Comparison of ENCODE assay signal across 10 mouse cellular contexts in the genomic region with DNA sequence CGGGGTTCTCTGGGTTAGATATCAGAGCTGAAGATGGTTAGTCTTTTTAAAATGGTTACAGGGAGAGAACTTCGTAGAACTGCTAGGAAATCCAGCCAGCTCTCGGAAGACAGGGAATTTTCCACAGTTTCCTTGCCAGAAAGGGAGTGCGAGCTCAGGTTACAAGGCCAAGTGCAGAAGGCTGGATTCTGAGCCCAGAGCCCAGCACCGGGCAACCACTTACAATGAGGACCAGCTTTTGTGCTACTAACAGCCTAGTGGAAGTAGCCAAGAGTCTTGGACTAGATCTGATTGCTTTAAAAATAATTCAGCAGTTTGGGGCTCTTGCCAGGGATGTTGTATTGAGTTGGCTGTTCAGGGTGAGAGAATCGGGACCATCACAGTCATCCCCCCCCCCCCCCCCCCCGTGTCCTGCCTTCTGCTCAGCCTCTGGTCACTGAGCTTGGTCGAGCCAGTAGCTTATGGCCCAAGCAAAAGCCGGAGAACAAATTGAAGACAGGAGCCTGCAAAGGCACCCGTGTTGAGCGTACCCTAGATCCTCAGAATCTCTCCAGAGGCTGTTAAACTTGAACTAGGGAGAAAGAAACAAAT. TPM values are rescaled to one million over a fixed set of nuclear protein-coding genes. Genes with fewer than 3 reads are reported as not detected.
DNase-seq lines count a peak whose midpoint lies in the region; ATAC-seq and TF ChIP-seq lines count a peak whose summit lies in the region.
"Had no signal": no experiment of that assay in that cellular context is flagged by ENCODE, and none has a peak within 500 bp of the region (broad histone marks: within the 10 kb centered on the region; RNA-seq: fewer than 3 reads in every experiment).

No protein-coding gene starts in this region.

- H3K27me3 ChIP-seq in forebrain, embryonic 10.5 days (ENCODE audit: poor library complexity, severe bottlenecking): peaks cover 16% of the 10 kb centered on the region
- no peaks in the 10 kb centered on the region for H3K27me3 ChIP-seq in forebrain, embryonic 15.5 days
- H3K27me3 ChIP-seq in lung, postnatal 0 days (replicated peaks; ENCODE audit: insufficient read depth, low read length): no peaks in the 10 kb centered on the region
- H3K27me3 ChIP-seq in embryonic facial prominence, embryonic 13.5 days: peaks cover 3% of the 10 kb centered on the region; the same call in 1 of the 2 replicates
- H3K27me3 ChIP-seq in limb, embryonic 14.5 days (ENCODE audit: control insufficient read depth, insufficient read depth, low read length): no peaks in the 10 kb centered on the region
- peaks cover 7% of the 10 kb centered on the region for H3K27me3 ChIP-seq in liver, postnatal 0 days (ENCODE audit: insufficient read depth, low read length)
- H3K27me3 ChIP-seq: CH12.LX had no signal

- DNase-seq in forebrain, embryonic 10.5 days (ENCODE audit: extremely low spot score, low spot score): no peak
- DNase-seq in lung, postnatal 36 days: peak; percentile 27
- no peak for DNase-seq in lung, postnatal 0 days (ENCODE audit: low spot score)
- DNase-seq in limb, embryonic 14.5 days (ENCODE audit: low spot score): peak; percentile 68
- no peak for DNase-seq in liver, postnatal 0 days
- no peak for DNase-seq in retina, embryonic 14.5 days (ENCODE audit: low spot score)

- H3K27ac ChIP-seq in forebrain, embryonic 10.5 days: 0 out of 2 replicates have a peak overlapping the region, but pooled peaks have one; percentile 31
- no peak overlapping the region for H3K27ac ChIP-seq in forebrain, embryonic 15.5 days (replicated peaks)
- no peak overlapping the region for H3K27ac ChIP-seq in lung, postnatal 0 days (ENCODE audit: low read length)
- H3K27ac ChIP-seq in embryonic facial prominence, embryonic 13.5 days: peak overlapping the region; percentile 68; the same call in 1 of the 2 replicates
- 0 out of 2 replicates have a peak overlapping the region, but pooled peaks have one; percentile 35 for H3K27ac ChIP-seq in limb, embryonic 14.5 days (replicated peaks; ENCODE audit: low read depth, low read length)
- H3K27ac ChIP-seq in liver, postnatal 0 days (ENCODE audit: low read depth): no peak overlapping the region
- H3K27ac ChIP-seq: liver, embryonic 15.5 days had no signal

- TF ChIP-seq POLR2A in limb, embryonic 14.5 days (IDR thresholded peaks at IDR 0.05; ENCODE audit: borderline replicate concordance, extremely low read depth, insufficient read depth, insufficient read length): no peak

- H3K4me1 ChIP-seq in forebrain, embryonic 10.5 days: peaks cover 27% of the 10 kb centered on the region
- peaks cover 10% of the 10 kb centered on the region for H3K4me1 ChIP-seq in forebrain, embryonic 15.5 days
- H3K4me1 ChIP-seq in lung, postnatal 0 days (ENCODE audit: insufficient read depth, low read depth, low read length): no peaks in the 10 kb centered on the region
- H3K4me1 ChIP-seq in embryonic facial prominence, embryonic 13.5 days: peaks cover 16% of the 10 kb centered on the region
- peaks cover 6% of the 10 kb centered on the region for H3K4me1 ChIP-seq in limb, embryonic 14.5 days (ENCODE audit: control insufficient read depth, insufficient read depth, low read length)
- no peaks in the 10 kb centered on the region for H3K4me1 ChIP-seq in liver, postnatal 0 days (ENCODE audit: insufficient read depth)

- ATAC-seq in forebrain, embryonic 15.5 days (replicated peaks): no peak
- ATAC-seq in lung, postnatal 0 days: no peak
- no peak for ATAC-seq in embryonic facial prominence, embryonic 13.5 days (ENCODE audit: insufficient number of reproducible peaks, insufficient read depth, low FRiP score, low TSS enrichment, low read depth)
- ATAC-seq in limb, embryonic 14.5 days (ENCODE audit: low FRiP score, low read depth): no peak
- no peak for ATAC-seq in liver, postnatal 0 days

- no peak overlapping the region for H3K4me2 ChIP-seq in forebrain, embryonic 15.5 days (replicated peaks)
- no peak overlapping the region for H3K4me2 ChIP-seq in lung, postnatal 0 days (replicated peaks; ENCODE audit: low read depth, low read length)
- H3K4me2 ChIP-seq in embryonic facial prominence, embryonic 13.5 days: no peak overlapping the region
- no peak overlapping the region for H3K4me2 ChIP-seq in limb, embryonic 14.5 days (replicated peaks; ENCODE audit: low read depth, low read length, severe bottlenecking)
- H3K4me2 ChIP-seq in liver, postnatal 0 days (ENCODE audit: low read depth, low read length): no peak overlapping the region
- H3K4me2 ChIP-seq: liver, embryonic 15.5 days had no signal

- H3K9ac ChIP-seq in forebrain, embryonic 15.5 days (replicated peaks): no peak overlapping the region
- no peak overlapping the region for H3K9ac ChIP-seq in lung, postnatal 0 days (replicated peaks; ENCODE audit: low read depth)
- H3K9ac ChIP-seq in embryonic facial prominence, embryonic 13.5 days: no peak overlapping the region
- no peak overlapping the region for H3K9ac ChIP-seq in limb, embryonic 14.5 days (ENCODE audit: low read depth, low read length, severe bottlenecking)
- no peak overlapping the region for H3K9ac ChIP-seq in liver, postnatal 0 days (replicated peaks)
- H3K9ac ChIP-seq: liver, embryonic 15.5 days had no signal

- TF ChIP-seq CTCF in lung, postnatal 0 days (IDR thresholded peaks at IDR 0.05): no peak
- TF ChIP-seq CTCF in liver, postnatal 0 days (IDR thresholded peaks at IDR 0.05; ENCODE audit: low read depth): no peak

- WGBS in forebrain, embryonic 10.5 days: 75% methylated on average over 10 of the region's 11 CpGs
- 62% methylated on average over 11 of the region's 11 CpGs for WGBS in forebrain, embryonic 15.5 days
- 54% methylated on average over 10 of the region's 11 CpGs for WGBS in lung, postnatal 0 days
- whole genome bisulfite sequencing in embryonic facial prominence, embryonic 13.5 days: 37% methylated on average over 11 of the region's 11 CpGs
- 44% methylated on average over 11 of the region's 11 CpGs for WGBS in limb, embryonic 14.5 days
- WGBS in liver, postnatal 0 days (ENCODE audit: insufficient replicate concordance): 76% methylated on average over 11 of the region's 11 CpGs

- no peak for TF ChIP-seq EP300 in lung, postnatal 0 days (IDR thresholded peaks at IDR 0.05)
- no peak for TF ChIP-seq EP300 in liver, postnatal 0 days (IDR thresholded peaks at IDR 0.05; ENCODE audit: low read depth)

- no peaks in the 10 kb centered on the region for H3K9me3 ChIP-seq in forebrain, embryonic 10.5 days
- no peaks in the 10 kb centered on the region for H3K9me3 ChIP-seq in forebrain, embryonic 15.5 days
- no peaks in the 10 kb centered on the region for H3K9me3 ChIP-seq in lung, postnatal 0 days (ENCODE audit: low read length)
- no peaks in the 10 kb centered on the region for H3K9me3 ChIP-seq in embryonic facial prominence, embryonic 13.5 days
- H3K9me3 ChIP-seq in limb, embryonic 14.5 days (ENCODE audit: control insufficient read depth, low read length): no peaks in the 10 kb centered on the region
- no peaks in the 10 kb centered on the region for H3K9me3 ChIP-seq in liver, postnatal 0 days (ENCODE audit: low read length)
- H3K9me3 ChIP-seq: liver, embryonic 15.5 days had no signal

- H3K4me3 ChIP-seq in forebrain, embryonic 10.5 days: no peak overlapping the region
- H3K4me3 ChIP-seq in forebrain, embryonic 15.5 days: no peak overlapping the region
- H3K4me3 ChIP-seq in lung, postnatal 0 days (ENCODE audit: low read depth, low read length): no peak overlapping the region
- no peak overlapping the region for H3K4me3 ChIP-seq in embryonic facial prominence, embryonic 13.5 days
- H3K4me3 ChIP-seq in limb, embryonic 14.5 days (replicated peaks; ENCODE audit: low read length): no peak overlapping the region
- H3K4me3 ChIP-seq in liver, postnatal 0 days (ENCODE audit: low read depth, low read length): no peak overlapping the region
- H3K4me3 ChIP-seq: liver, embryonic 15.5 days had no signal

- no peaks in the 10 kb centered on the region for H3K36me3 ChIP-seq in forebrain, embryonic 10.5 days (replicated peaks)
- H3K36me3 ChIP-seq in forebrain, embryonic 15.5 days: no peaks in the 10 kb centered on the region
- no peaks in the 10 kb centered on the region for H3K36me3 ChIP-seq in lung, postnatal 0 days (ENCODE audit: insufficient read depth, low read length)
- no peaks in the 10 kb centered on the region for H3K36me3 ChIP-seq in embryonic facial prominence, embryonic 13.5 days
- H3K36me3 ChIP-seq in limb, embryonic 14.5 days (ENCODE audit: control insufficient read depth, insufficient read depth, low read length): no peaks in the 10 kb centered on the region
- no peaks in the 10 kb centered on the region for H3K36me3 ChIP-seq in liver, postnatal 0 days (replicated peaks; ENCODE audit: insufficient read depth, low read length)
- H3K36me3 ChIP-seq: liver, embryonic 15.5 days had no signal

RNA-seq across cellular contexts. Expression of a gene that starts 59.3 kb away (rescaled TPM):
- 21.9 and 22.9 TPM in 2 replicates for polyA plus RNA-seq in forebrain, embryonic 10.5 days (2016; fragmentation: Nextera tagmentation; extraction: Ambion mirVana)
- polyA plus RNA-seq in forebrain, embryonic 15.5 days (2015; fragmentation: Nextera tagmentation; extraction: Ambion mirVana): 15.2 and 16.5 TPM in 2 replicates
- polyA plus RNA-seq in lung, postnatal 0 days (2015; fragmentation: Nextera tagmentation; extraction: Ambion mirVana): 6.1 and 6.5 TPM in 2 replicates
- 16.7 and 18.0 TPM in 2 replicates for polyA plus RNA-seq in embryonic facial prominence, embryonic 13.5 days (2015; fragmentation: Nextera tagmentation; extraction: Ambion mirVana)
- polyA plus RNA-seq in limb, embryonic 14.5 days (2012; rRNA removed): 8.4 and 9.9 TPM in 2 replicates
- polyA plus RNA-seq in limb, embryonic 14.5 days (2014; fragmentation: Nextera tagmentation; extraction: Ambion mirVana): 13.8 and 14.5 TPM in 2 replicates
- polyA plus RNA-seq in liver, postnatal 0 days (2015; fragmentation: Nextera tagmentation; extraction: Ambion mirVana): 4.7 and 5.1 TPM in 2 replicates

RNA-seq across cellular contexts. Expression of a gene that starts 59.4 kb away (rescaled TPM):
- 16.8 and 17.1 TPM in 2 replicates for polyA plus RNA-seq in forebrain, embryonic 10.5 days (2016; fragmentation: Nextera tagmentation; extraction: Ambion mirVana)
- 13.6 and 14.4 TPM in 2 replicates for polyA plus RNA-seq in forebrain, embryonic 15.5 days (2015; fragmentation: Nextera tagmentation; extraction: Ambion mirVana)
- polyA plus RNA-seq in lung, postnatal 0 days (2015; fragmentation: Nextera tagmentation; extraction: Ambion mirVana): 6.3 and 7.0 TPM in 2 replicates
- polyA plus RNA-seq in embryonic facial prominence, embryonic 13.5 days (2015; fragmentation: Nextera tagmentation; extraction: Ambion mirVana): 12.7 and 14.0 TPM in 2 replicates
- polyA plus RNA-seq in limb, embryonic 14.5 days (2012; rRNA removed): 9.0 and 10.6 TPM in 2 replicates
- 12.7 and 12.9 TPM in 2 replicates for polyA plus RNA-seq in limb, embryonic 14.5 days (2014; fragmentation: Nextera tagmentation; extraction: Ambion mirVana)
- polyA plus RNA-seq in liver, postnatal 0 days (2015; fragmentation: Nextera tagmentation; extraction: Ambion mirVana): 2.6 and 3.2 TPM in 2 replicates

Comparison
In these comparisons a context has a peak if more than half of its experiments do, and no peak if none do; other contexts are left out.
1. DNase-seq: peak in lung, postnatal 36 days (single experiment) and limb, embryonic 14.5 days (single experiment); none in forebrain, embryonic 10.5 days (single experiment), lung, postnatal 0 days (single experiment), liver, postnatal 0 days (single experiment) and retina, embryonic 14.5 days (single experiment).
2. H3K27ac ChIP-seq: peak in forebrain, embryonic 10.5 days (single experiment), embryonic facial prominence, embryonic 13.5 days (single experiment) and limb, embryonic 14.5 days (single experiment); none in forebrain, embryonic 15.5 days (single experiment), lung, postnatal 0 days (single experiment) and liver, postnatal 0 days (single experiment).